Mouse (Mus musculus) Patski (cell line): ENCODE data around the gene Clasp1. TPM values are rescaled to one million over a fixed set of nuclear protein-coding genes. Genes with fewer than 3 reads are reported as not detected.

Experiments used
- ATAC-seq: fragments of 100-300 bp; one replicate; pipeline ENCODE4 v1.8.0; 2021
- CTCF ChIA-PET: fragments of 350-600 bp; sonication (Branson Sonifier 250); formaldehyde crosslinking; loops from one replicate; lab custom pipeline; 2022; ENCODE audit warnings: inconsistent platforms; lab: Charles Lee
- POLR2A ChIA-PET: fragments of 350-600 bp; sonication (Branson Sonifier 250); formaldehyde crosslinking; loops from one replicate; lab custom pipeline; 2022; ENCODE audit warnings: antibody characterized with exemption, inconsistent platforms; lab: Charles Lee
- DNase-seq: peaks from one replicate; pipeline ENCODE4 v3.0.0-alpha.2; 2011; ENCODE audit warnings: low read depth, low spot score
- H3K27me3 ChIP-seq: fragments of 371-371 bp; one replicate; pipeline ENCODE4 v1.5.1; 2021
- CTCF ChIP-seq: fragments of 100-300 bp; IDR thresholded peaks from one replicate; pipeline ENCODE4 v1.5.1; 2021
- in situ Hi-C: fragments of 300-500 bp; cut with MboI; formaldehyde crosslinking; loops from 3 replicates; pipeline ENCODE4 v1.11.1; 2018; ENCODE audit warnings: low pct_unique_long_range_greater_than_20kb, mixed read lengths
- polyA plus RNA-seq: library from polyadenylated mRNA; unstranded; gene quantifications from one replicate; pipeline ENCODE4 v1.2.3, GENCODE M21; 2021

The Clasp1 gene
- polyA plus RNA-seq, 1 experiment from 2014 or later: 39.0 TPM

GRCm38 (mm10) chr1:118660880-118661465 lies 272.1 kb downstream of the Clasp1 start:
- ChIA-PET CTCF (interaction anchor here (1.7 kb wide), 1 partner anchor 11 kb away, joined by 7 read pairs; no protein-coding TSS in a partner anchor), POLR2A (interaction anchor here (1.2 kb wide), 1 partner anchor 14 kb away, joined by 3 read pairs; no protein-coding TSS in a partner anchor)
- ATAC-seq: peak; percentile 96
- no peak for TF ChIP-seq CTCF
- H3K27me3 ChIP-seq: no peaks in the 10 kb centered on the region
- peak; percentile 87 for DNase-seq
- in situ Hi-C loops: no loop called here

Other genes starting within 250 kb of the Clasp1 start
- gene Gm29106, start 212.5 kb upstream of the Clasp1 start, polyA plus RNA-seq: not detected
- gene Tsn, start 77.3 kb upstream of the Clasp1 start, polyA plus RNA-seq: 143 TPM
- gene Nifk, start 67.2 kb upstream of the Clasp1 start, polyA plus RNA-seq: 53.3 TPM
- gene Tfcp2l1, start 238.9 kb downstream of the Clasp1 start, polyA plus RNA-seq: 39.6 TPM